Mouse (Mus musculus): ENCODE measurements at regions not wholly inside any gene's neighbourhood (a gene's known extent, or its start where the extent isn't known, plus 50 kb on each side); places are given as distances from the start of the nearest gene placed in this dataset.
A peak's percentile ranks its signal among the peaks of the same experiment; 100 is the strongest.

DNA sequence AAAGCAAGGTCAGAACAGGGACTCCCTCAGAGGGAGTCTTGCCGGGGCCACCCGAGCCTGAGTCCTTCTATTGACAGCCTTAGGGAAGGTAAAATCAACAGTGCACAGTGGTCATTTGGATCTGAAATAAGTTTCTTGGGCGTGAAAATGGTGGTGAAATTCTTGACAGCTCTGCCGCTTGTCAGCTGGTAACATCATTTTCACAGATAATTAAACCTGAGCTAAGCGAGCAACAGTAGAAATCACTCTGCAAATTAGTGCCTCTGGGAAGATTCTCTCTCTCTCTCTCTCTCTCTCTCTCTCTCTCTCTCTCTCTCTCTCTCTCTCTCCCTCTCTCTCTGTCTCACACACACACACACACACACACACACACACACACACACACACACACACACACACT is 123.4 kb upstream of the Tspan2 start:
- Histone ChIP-seq H3K4me3 (replicated peaks; ENCODE audit: low read length) (no peak overlapping the region), H3K9ac (no peak overlapping the region), H3K27ac (peak overlapping the region; percentile 38; the same call in 1 of the 2 replicates), H3K36me3 (replicated peaks; ENCODE audit: control insufficient read depth, insufficient read depth) (no peaks in the 10 kb centered on the region), H3K4me1 (replicated peaks; ENCODE audit: control insufficient read depth, insufficient read depth, low read length) (peaks cover 18% of the 10 kb centered on the region; the same call in 1 of the 2 replicates), H3K4me2 (replicated peaks) (peak overlapping the region; percentile 10; the same call in 1 of the 2 replicates), H3K9me3 (ENCODE audit: control insufficient read depth, low read length) (no peaks in the 10 kb centered on the region), H3K27me3 (ENCODE audit: control insufficient read depth, insufficient read depth, low read length) (no peaks in the 10 kb centered on the region)
- peak; percentile 46 for DNase-seq (ENCODE audit: low spot score)
- no peak for ATAC-seq (ENCODE audit: low FRiP score)
- 21% methylated on average over 5 of the region's 5 CpGs for WGBS

DNA sequence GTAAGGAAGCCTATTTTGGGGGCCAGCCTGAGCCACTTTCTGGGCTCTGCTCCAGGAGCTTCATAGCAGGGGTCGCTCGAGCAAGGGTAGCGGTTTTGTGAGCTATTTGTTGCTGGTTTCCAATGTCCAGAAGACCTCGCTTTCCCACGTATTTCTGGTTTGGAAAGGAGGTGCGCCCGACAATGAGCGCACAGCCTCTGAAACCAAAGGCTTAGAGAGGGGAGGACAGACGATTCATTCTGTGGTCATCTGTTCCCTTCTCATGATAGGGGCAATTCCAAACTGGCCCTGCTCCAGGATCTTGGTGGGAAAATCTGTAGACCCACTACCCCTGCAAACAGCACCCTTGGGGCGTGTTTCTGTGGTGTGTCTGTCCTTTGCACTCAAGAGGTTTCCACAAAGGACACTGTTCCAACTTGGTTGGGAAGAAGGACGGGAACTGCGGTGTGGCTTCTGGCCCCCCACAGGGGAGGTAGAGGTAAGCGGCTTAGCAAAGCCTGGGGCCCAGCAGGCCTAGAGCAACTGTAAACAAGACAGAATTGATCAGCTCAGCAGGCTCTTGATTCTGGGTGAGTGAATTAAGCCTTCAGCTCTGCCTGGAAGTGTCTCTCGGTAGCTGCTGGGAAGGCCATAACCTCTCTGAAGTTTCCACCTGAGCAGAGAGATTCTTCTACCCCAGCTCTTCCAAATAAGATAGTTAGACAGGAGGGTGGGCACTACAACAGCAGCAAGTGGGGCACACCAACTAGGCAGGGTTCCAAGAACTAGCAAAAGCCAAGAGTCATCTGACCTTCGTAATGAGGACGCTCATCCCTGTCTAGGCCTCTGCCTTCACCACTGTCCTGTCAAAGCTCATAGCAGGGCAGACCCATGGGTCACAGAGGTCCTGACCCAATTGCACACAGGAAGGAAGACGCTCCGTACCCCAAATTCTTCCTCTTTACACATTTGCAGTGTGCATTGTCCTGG is 122.6 kb upstream of the Tspan2 start:
- no peak overlapping the region for H3K4me2 ChIP-seq (replicated peaks)
- peak; percentile 61; the same call in 1 of the 2 replicates for ATAC-seq (ENCODE audit: low FRiP score)
- WGBS = 31% methylated on average over 18 of the region's 18 CpGs

GRCm38 (mm10) chr3:102619666-102620377 is 114.5 kb upstream of the Tspan2 start:
- 76% methylated on average over 8 of the region's 8 CpGs for WGBS
- no peaks in the 10 kb centered on the region for H3K36me3 ChIP-seq (replicated peaks; ENCODE audit: control insufficient read depth, insufficient read depth)
- H3K9me3 ChIP-seq (ENCODE audit: control insufficient read depth, low read length) = peaks cover 4% of the 10 kb centered on the region; the same call in 1 of the 2 replicates
- no peaks in the 10 kb centered on the region for H3K4me1 ChIP-seq (replicated peaks; ENCODE audit: control insufficient read depth, insufficient read depth, low read length)
- no peak overlapping the region for H3K4me2 ChIP-seq (replicated peaks)
- H3K9ac ChIP-seq = no peak overlapping the region
- no peak overlapping the region for H3K27ac ChIP-seq
- no peak for DNase-seq (ENCODE audit: low spot score)
- no peak for ATAC-seq (ENCODE audit: low FRiP score)
- no peaks in the 10 kb centered on the region for H3K27me3 ChIP-seq (ENCODE audit: control insufficient read depth, insufficient read depth, low read length)
- H3K4me3 ChIP-seq (replicated peaks; ENCODE audit: low read length) = no peak overlapping the region

More for the DNA sequence above, 122.6 kb upstream of the Tspan2 start:
- Histone ChIP-seq H3K36me3 (replicated peaks; ENCODE audit: control insufficient read depth, insufficient read depth) (no peaks in the 10 kb centered on the region), H3K9ac (no peak overlapping the region), H3K4me3 (replicated peaks; ENCODE audit: low read length) (no peak overlapping the region), H3K27ac (peak overlapping the region; percentile 39), H3K27me3 (ENCODE audit: control insufficient read depth, insufficient read depth, low read length) (no peaks in the 10 kb centered on the region), H3K4me1 (replicated peaks; ENCODE audit: control insufficient read depth, insufficient read depth, low read length) (peaks cover 18% of the 10 kb centered on the region; the same call in 1 of the 2 replicates), H3K9me3 (ENCODE audit: control insufficient read depth, low read length) (no peaks in the 10 kb centered on the region)
- peak; percentile 45 for DNase-seq (ENCODE audit: low spot score)

DNA sequence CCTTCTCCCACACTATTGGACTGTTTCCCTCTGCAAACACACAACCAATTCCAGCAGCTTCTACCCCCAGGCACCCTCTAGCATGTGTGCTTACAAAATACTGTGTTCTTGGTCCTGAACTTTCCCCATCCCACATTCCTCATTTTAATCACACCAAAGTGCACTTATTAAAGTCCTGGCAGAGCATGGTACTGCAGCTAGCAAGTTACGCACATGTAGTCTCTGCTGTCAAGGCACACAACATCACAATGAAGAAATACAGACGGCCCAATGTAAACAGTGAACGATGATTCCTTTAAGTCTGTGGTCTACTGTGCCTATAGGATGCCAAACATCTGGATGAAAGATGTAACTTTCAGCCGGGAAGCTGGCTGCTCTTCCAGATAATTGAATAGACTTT is 98.3 kb upstream of the Tspan2 start:
- Histone ChIP-seq H3K4me3 (replicated peaks; ENCODE audit: low read length) (no peak overlapping the region), H3K9ac (no peak overlapping the region), H3K9me3 (ENCODE audit: control insufficient read depth, low read length) (no peaks in the 10 kb centered on the region), H3K27me3 (ENCODE audit: control insufficient read depth, insufficient read depth, low read length) (no peaks in the 10 kb centered on the region), H3K4me2 (replicated peaks) (no peak overlapping the region), H3K36me3 (replicated peaks; ENCODE audit: control insufficient read depth, insufficient read depth) (no peaks in the 10 kb centered on the region), H3K27ac (no peak overlapping the region), H3K4me1 (replicated peaks; ENCODE audit: control insufficient read depth, insufficient read depth, low read length) (no peaks in the 10 kb centered on the region)
- DNase-seq (ENCODE audit: low spot score) = no peak
- no peak for ATAC-seq (ENCODE audit: low FRiP score)
- 90% methylated on average over 4 of the region's 4 CpGs for WGBS

DNA sequence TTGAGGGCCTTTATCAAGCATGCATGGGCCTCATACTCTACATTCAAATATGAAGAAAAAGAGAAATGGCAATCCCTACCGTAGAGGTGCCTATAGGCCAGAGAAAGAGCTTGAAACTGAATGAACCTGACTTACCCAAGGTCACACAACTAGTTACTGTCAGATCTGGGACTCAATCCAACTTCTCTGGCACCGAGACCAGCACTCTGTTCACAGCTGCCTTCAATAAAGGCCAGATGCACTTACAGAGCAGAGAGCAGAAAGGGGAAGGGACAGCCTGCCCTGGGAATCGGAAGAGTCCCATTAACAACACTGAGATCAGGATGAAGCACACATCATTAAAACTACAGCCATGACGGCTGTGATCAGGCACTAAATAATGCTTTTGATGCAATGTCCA is 97.7 kb upstream of the Tspan2 start:
- Histone ChIP-seq H3K4me2 (replicated peaks) (no peak overlapping the region), H3K9me3 (ENCODE audit: control insufficient read depth, low read length) (no peaks in the 10 kb centered on the region), H3K4me3 (replicated peaks; ENCODE audit: low read length) (no peak overlapping the region), H3K27ac (no peak overlapping the region), H3K27me3 (ENCODE audit: control insufficient read depth, insufficient read depth, low read length) (no peaks in the 10 kb centered on the region), H3K36me3 (replicated peaks; ENCODE audit: control insufficient read depth, insufficient read depth) (no peaks in the 10 kb centered on the region), H3K9ac (no peak overlapping the region), H3K4me1 (replicated peaks; ENCODE audit: control insufficient read depth, insufficient read depth, low read length) (no peaks in the 10 kb centered on the region)
- ATAC-seq (ENCODE audit: low FRiP score) (no peak), DNase-seq (ENCODE audit: low spot score) (no peak)
- 89% methylated on average over 4 of the region's 4 CpGs for WGBS

DNA sequence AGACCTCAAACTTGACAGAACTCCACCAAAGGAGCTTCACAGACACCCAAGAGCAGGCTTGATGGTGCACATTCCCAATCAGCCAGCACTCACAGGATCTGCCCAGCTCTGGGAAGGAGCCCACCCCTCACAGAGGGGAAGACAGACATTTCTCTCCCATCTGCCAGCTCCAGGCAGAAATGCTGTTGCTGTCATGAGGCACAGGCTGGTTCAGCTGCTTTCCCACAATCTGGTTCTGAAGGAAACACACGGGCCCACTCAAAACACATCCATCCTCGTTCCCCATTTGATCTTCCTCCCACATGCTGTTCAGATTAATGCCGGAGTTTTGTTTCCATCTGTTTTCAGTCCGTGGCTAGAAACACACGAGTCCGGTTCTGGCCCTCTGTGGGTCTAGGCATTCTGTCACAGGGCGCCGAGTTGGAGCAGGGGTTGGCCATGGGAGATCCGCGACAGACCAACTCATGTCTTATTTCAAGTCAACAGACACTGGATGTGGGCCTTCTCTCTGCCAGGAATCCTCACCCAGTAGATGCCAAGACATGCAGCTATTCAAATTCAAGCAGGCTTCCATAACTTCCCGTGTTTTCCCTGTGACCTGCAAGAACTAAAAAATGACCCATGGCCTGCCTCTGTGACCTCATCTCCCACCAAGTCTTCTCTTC is 89.9 kb upstream of the Tspan2 start:
- no peak overlapping the region for H3K4me3 ChIP-seq (replicated peaks; ENCODE audit: low read length)
- no peaks in the 10 kb centered on the region for H3K36me3 ChIP-seq (replicated peaks; ENCODE audit: control insufficient read depth, insufficient read depth)
- no peaks in the 10 kb centered on the region for H3K27me3 ChIP-seq (ENCODE audit: control insufficient read depth, insufficient read depth, low read length)
- no peaks in the 10 kb centered on the region for H3K4me1 ChIP-seq (replicated peaks; ENCODE audit: control insufficient read depth, insufficient read depth, low read length)
- no peaks in the 10 kb centered on the region for H3K9me3 ChIP-seq (ENCODE audit: control insufficient read depth, low read length)
- no peak overlapping the region for H3K4me2 ChIP-seq (replicated peaks)
- DNase-seq (ENCODE audit: low spot score) (no peak), ATAC-seq (ENCODE audit: low FRiP score) (no peak)
- H3K9ac ChIP-seq = no peak overlapping the region
- no peak overlapping the region for H3K27ac ChIP-seq
- WGBS = 83% methylated on average over 11 of the region's 11 CpGs

- no peak overlapping the region for H3K9ac ChIP-seq
- ATAC-seq (ENCODE audit: low FRiP score) = no peak
- no peak for DNase-seq (ENCODE audit: low spot score)
- no peak overlapping the region for H3K4me3 ChIP-seq (replicated peaks; ENCODE audit: low read length)
- H3K9me3 ChIP-seq (ENCODE audit: control insufficient read depth, low read length) = no peaks in the 10 kb centered on the region
- no peaks in the 10 kb centered on the region for H3K4me1 ChIP-seq (replicated peaks; ENCODE audit: control insufficient read depth, insufficient read depth, low read length)
- H3K27ac ChIP-seq = no peak overlapping the region
- no peak overlapping the region for H3K4me2 ChIP-seq (replicated peaks)
- no peaks in the 10 kb centered on the region for H3K36me3 ChIP-seq (replicated peaks; ENCODE audit: control insufficient read depth, insufficient read depth)
- WGBS = 80% methylated on average over 4 of the region's 4 CpGs
- H3K27me3 ChIP-seq (ENCODE audit: control insufficient read depth, insufficient read depth, low read length) = no peaks in the 10 kb centered on the region
These were observed 85.9 kb upstream of the Tspan2 start for GRCm38 (mm10) chr3:102648450-102648849.

- Histone ChIP-seq H3K9ac (no peak overlapping the region), H3K27ac (no peak overlapping the region), H3K36me3 (replicated peaks; ENCODE audit: control insufficient read depth, insufficient read depth) (no peaks in the 10 kb centered on the region), H3K4me3 (replicated peaks; ENCODE audit: low read length) (no peak overlapping the region), H3K27me3 (ENCODE audit: control insufficient read depth, insufficient read depth, low read length) (no peaks in the 10 kb centered on the region), H3K4me1 (replicated peaks; ENCODE audit: control insufficient read depth, insufficient read depth, low read length) (no peaks in the 10 kb centered on the region), H3K4me2 (replicated peaks) (no peak overlapping the region), H3K9me3 (ENCODE audit: control insufficient read depth, low read length) (no peaks in the 10 kb centered on the region)
- DNase-seq (ENCODE audit: low spot score) (no peak), ATAC-seq (ENCODE audit: low FRiP score) (no peak)
- WGBS = 83% methylated on average over 10 of the region's 10 CpGs
These were observed 79.4 kb upstream of the Tspan2 start for GRCm38 (mm10) chr3:102654962-102655361.

DNA sequence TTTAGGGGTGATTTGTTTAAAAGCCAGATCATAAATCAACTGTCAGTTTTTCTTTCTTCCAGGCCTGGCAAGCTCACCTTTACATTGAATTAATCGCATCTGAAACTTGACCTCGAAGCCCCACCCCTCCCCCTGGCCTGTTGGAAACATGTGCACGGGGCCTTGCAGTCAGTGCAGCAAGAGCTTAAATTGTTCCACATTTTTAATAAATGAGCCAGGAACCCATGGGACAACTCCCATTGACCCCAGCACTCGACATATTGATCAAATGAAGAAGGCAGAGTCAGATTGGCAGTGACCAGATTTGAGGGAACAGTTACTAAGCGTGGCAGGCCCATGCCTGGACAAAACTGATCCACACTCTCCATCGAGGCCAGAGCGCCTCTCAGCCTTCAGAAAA is 77.2 kb upstream of the Tspan2 start:
- Histone ChIP-seq H3K4me3 (replicated peaks; ENCODE audit: low read length) (no peak overlapping the region), H3K36me3 (replicated peaks; ENCODE audit: control insufficient read depth, insufficient read depth) (no peaks in the 10 kb centered on the region), H3K9ac (no peak overlapping the region), H3K4me2 (replicated peaks) (no peak overlapping the region), H3K4me1 (replicated peaks; ENCODE audit: control insufficient read depth, insufficient read depth, low read length) (no peaks in the 10 kb centered on the region), H3K9me3 (ENCODE audit: control insufficient read depth, low read length) (no peaks in the 10 kb centered on the region), H3K27ac (no peak overlapping the region), H3K27me3 (ENCODE audit: control insufficient read depth, insufficient read depth, low read length) (no peaks in the 10 kb centered on the region)
- WGBS = 61% methylated on average over 7 of the region's 7 CpGs
- DNase-seq (ENCODE audit: low spot score) (no peak), ATAC-seq (ENCODE audit: low FRiP score) (no peak)

Data from hindbrain, embryonic 14.5 days (tissue).